Mouse (Mus musculus) WW6 (cell line): ENCODE data around the gene Micu1.
"Not testable (repeated sequence)": the region's sequence is repeated elsewhere in the genome, so short reads cannot be mapped to it uniquely, and the experiment has no call there.

Experiments
- DNase-seq: peaks from one replicate; pipeline ENCODE4 v3.0.0-alpha.2; 2013; ENCODE audit warnings: low read depth, low spot score

Gene Micu1

DNA sequence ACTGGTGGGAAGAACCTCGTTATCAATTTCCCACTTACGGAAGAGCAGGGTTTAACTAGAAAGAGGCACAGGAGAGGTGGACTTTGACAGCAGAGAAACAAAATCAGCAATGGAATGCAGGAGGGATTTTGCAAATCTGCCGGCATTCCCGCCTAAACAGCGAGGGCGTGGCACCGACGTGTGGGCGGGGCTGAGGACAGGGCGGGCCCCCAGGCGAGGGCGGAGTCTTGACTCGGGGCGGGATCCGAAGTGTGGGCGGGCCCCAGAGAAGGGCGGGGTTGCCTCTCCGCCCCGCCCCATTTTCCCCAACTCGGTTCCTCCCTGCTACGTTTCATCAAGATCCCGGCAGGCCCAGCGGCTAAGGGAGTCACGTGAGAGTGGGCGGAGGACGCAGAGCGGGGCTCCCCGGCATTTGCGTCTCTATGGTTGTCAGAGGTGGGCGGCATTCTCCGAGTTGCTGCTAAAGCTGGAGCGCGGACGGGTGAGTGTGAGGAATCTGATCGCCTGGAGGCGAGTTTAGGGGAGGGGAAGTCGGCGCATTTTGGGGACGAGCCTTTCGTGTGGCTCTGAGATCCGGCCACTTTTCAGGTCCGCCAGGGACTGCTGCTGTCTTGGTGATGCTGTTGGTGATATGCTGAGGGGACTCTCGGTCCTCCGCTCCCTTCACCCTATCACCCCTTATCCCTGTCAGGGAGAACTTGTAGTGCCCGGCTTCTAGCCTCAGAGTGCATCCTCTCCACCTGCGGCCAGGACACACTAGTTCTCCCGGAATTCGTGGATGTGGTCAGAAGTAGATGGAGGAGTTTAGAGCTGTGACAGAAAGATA is at the start of gene Micu1:
Gene Micu1, plus strand, starts transcription at position 271 of the 826 bp plus-strand sequence.
- peak; percentile 94 for DNase-seq

DNA sequence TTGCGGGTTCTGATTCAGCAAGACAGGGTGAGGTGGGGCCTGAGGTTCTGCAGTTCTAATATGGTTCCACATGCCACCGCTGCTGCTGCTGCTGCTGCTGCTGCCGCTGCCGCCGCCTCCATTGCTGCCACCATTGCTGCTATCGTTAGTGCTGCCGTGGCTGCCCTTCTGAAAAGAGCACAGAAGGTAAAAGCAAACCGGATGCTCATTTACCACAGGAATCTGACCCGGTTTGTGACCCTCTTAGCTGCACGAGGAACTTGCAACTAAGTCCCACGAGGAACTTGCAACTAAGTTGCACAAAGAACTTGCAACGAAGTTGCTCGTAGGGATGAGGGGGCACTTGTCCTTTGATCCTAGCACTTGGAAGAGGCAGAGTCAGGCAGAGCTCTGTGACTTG is 45.5 kb upstream of the Micu1 start:
- DNase-seq: no peak

DNA sequence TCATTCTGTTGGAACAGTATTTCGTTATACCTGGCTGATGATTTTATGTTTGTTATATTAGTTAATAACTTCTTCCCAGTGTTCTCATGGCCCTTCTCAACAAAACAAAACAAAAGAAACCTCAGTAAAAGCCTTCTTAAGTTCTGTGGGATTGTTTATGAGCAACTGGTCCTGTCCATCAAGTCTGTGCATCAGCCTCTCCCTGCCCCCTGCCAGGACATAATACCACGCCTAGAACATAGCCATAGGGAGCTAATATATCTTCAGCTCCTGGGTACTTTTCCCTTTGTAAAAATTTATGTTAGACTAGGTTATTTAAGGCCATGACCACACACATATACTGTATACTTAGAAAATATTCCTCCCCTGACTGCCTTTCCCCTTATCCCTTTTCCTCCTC is 37.5 kb upstream of the Micu1 start:
- DNase-seq: no peak

DNA sequence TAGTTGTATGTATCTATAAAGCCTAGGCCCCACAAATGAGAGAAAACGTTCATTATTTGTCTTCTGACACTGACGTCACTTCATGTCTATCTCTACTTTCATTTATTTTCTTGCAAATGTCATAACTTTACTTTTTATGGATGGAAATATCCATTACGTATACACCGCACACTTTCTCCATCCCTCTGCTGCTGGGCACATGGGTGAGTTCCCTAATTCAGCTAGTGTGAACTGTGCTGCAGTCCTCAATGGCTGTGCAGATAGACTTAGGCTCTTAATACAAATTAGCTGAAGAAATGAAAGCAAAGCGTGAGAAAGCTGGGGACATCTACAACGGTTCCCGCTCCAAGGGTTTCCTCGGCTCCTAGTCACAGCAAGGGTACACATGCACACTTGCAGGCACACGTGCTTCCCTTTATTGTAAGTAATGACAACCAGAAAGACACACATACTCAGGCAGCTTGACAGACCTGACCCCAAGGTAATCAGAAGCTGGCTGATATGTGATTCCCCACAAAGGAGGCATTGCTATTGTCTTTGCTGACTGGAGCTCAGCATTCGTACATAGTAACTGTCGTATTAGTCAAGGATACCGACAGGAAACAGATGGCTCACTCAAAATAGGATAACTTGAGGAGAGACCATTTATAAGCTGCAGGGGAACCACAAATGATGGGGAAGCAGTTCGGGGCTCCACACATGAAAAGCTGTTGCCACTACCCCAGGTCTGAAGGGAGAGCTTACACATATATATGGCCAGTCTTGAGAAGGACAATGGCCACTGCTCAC is 36.6 kb upstream of the Micu1 start:
- no peak for DNase-seq

DNA sequence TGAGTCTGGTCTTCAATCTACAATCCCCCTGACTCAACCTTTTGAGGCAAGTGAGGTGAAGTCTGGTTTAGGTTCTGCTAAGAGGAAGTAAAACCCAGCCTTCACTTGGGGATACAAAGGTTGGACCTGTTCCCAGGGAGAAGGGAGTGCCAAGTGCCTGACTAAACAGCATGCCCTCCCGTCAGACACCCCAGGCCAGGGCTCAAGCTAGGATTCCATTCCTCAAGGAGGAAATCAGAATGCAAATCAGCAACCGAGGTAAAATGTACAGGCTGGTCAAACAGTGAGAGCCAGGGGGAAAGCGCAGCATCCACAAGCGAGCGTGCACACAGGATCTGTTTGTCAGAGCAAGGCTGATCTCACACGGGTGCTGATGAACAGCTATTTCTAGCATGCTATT is 34.9 kb upstream of the Micu1 start:
- no peak for DNase-seq

GRCm38 (mm10) chr10:59668491-59668890 is 33.8 kb upstream of the Micu1 start:
- DNase-seq: no peak

- no peak for DNase-seq
Observed at GRCm38 (mm10) chr10:59677836-59678235, 24.4 kb upstream of the Micu1 start.

- DNase-seq: no peak
Observed at GRCm38 (mm10) chr10:59679189-59679588, 23.1 kb upstream of the Micu1 start.

GRCm38 (mm10) chr10:59685586-59685985 is 16.7 kb upstream of the Micu1 start:
- not testable (repeated sequence) for DNase-seq

DNA sequence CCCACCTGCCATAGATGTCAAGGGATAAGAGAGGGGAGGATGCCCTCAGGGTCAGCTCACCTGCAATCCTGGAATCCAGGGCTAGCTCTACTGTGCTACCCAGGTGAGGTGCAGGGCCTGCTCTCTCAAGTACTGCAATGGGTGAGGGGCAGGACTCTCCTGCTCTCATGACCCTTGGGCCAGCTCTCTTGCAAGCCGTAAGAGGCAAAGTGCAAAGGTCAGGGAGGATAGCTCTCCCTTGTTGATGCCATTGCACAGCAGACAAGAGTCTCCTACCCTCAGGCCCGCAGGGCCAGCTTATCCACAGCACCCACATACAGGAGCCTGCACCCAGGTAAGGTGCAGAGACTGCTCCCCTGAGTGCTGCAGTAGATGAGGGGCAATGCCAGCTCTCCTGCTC is 15.2 kb upstream of the Micu1 start:
- no peak for DNase-seq

DNA sequence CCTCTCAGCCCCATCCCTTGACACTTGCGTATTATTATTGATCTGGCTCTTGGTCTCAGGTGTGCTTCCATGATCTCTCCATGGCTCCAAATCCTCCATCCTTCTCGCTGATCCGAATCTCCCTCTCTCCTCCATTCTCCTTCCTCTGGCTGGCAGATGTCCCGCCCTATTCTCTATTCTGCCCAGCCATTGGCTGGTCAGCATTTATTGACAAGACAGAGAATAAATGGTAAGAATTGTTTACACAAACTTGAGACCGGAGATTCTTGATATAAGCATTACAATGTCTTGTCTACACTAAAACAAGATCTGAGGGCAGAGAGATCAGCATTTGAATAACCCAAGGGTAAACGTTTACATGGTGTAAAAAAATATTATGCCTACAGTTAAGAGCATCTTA is 12.4 kb upstream of the Micu1 start:
- DNase-seq: no peak

DNA sequence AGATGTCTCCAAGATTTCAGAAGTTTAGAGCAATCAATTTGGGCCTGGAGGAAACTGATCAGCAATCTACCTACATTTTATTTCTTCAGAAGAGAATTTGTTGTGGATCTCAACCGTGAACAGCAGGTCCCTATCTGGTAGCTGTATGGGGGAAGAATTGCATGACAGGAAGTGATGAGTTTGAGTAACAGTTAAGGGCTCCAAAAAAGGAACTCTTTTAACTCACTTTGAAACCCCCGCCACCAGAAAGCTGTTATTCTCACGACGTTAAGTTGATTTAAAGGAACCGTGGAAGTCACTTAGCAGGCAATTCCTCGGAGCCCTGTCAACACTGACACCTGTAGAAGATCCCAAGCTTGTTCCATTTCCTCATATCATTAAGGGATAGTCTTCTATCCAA is 9.8 kb upstream of the Micu1 start:
- DNase-seq: no peak

DNA sequence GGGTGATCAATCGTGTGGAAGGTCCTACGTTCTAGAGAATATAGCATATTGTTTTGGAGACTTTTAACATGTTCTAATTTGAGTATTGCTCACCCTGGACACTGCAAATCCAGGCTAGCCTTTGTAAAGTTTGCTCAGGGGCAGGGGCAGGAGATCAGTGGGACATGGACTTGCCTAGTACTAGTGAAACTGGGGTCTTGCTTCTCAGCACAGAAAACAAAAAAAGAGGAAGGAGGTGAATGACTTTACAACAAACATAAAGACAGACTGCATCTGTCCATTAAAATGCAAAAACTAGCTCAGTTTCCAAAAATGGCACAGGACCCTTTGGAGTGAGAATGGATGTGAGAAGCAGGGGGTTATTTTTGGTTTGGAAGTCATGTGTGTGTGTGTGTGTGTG is 8.2 kb upstream of the Micu1 start:
- no peak for DNase-seq

DNA sequence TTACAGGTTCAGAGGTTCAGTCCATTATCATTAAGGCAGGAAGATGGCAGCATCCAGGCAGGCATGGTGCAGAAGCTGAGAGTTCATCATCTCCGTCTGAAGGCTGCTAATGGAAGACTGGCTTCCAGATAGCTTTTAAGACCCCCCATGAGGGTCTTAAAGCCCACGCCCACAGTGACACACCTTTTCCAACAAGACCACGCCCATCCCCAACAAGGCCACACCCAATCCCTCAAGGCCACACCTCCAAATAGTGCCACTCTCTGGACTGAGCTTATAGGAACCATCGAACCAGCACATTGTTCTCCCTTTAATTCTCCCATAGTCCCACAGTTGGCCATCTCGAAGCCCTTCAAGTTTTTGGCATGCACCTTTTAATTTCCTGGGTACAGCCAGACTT is 2.8 kb upstream of the Micu1 start:
- DNase-seq: no peak

DNA sequence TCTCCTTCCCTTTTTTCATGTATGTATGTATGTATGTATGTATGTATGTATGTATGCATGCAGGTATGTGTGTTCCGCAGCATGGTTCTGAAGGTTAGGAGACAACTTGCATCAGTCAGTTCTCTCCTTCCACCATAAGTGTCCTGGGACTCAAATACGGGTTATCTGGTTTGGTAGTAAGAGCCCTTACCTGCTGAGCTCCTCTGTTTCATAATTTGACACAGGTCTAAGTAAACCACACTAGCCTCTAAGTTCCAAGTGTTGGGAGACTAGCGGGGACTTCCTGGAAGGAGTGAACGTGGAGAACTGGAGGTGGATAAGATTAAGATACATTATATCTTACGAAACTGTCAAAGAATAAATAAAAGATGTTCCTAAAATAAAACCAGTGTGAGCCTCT is 472 bp upstream of the Micu1 start:
- DNase-seq: no peak

- DNase-seq: no peak
Observed at GRCm38 (mm10) chr10:59703060-59703760, 933 bp downstream of the Micu1 start.

- DNase-seq: no peak
Observed at GRCm38 (mm10) chr10:59706991-59707546, 4.8 kb downstream of the Micu1 start.

GRCm38 (mm10) chr10:59707595-59707994 is 5.3 kb downstream of the Micu1 start:
- no peak for DNase-seq

DNA sequence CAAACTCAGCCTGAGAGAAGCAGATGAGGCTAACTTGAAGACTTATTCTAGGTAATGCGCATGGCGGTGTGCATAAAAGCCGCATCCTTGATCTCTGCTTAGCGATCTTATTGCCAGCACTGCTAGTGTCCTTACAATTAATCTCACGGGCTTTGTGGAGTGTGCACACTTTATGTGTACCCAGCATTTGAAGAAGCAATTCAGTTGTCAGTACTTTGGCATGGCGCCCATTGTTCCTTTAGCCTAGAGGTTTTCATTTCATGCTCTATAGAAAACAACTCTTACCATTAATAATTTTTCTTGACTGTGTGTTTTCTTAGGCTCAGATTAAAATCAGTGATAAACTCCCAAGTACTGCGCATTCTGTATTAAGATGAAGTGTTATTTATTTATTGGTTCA is 7.0 kb downstream of the Micu1 start:
- DNase-seq: no peak

- DNase-seq: peak; percentile 56
Observed at GRCm38 (mm10) chr10:59710246-59710645, 8.0 kb downstream of the Micu1 start.

- no peak for DNase-seq
Observed at GRCm38 (mm10) chr10:59712062-59712461, 9.8 kb downstream of the Micu1 start.

DNA sequence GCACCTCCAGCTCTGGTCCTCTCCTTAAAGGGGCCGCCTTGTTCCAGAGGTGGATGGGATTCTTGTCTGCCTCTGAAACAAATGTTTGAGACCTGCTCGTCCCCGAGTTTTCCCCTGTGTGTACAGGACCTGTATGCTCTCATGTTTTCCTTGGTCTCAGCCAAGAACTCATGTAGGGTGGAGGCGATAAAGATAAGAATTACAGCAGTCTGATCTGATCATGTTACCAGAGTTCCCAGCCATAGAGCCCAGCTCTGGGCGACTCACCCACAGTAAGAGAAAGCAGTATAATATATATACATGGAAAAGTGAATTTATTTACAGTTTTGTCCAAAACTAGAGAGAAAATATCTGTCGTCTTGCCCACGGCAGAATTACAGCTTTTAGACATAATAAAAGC is 17.7 kb downstream of the Micu1 start:
- DNase-seq: no peak
